Mouse (Mus musculus) neutrophil, adult 83 days (primary cell): Measurements from ENCODE around the gene Cyb561. TPM values are rescaled to one million over a fixed set of nuclear protein-coding genes. Genes with fewer than 3 reads are reported as not detected.

Source experiments
- total RNA-seq, 2 experiments: library from RNA; stranded (reverse); gene quantifications; one replicate each; pipeline ENCODE4 v1.2.4; 2023

The Cyb561 gene
- not detected for total RNA-seq

DNA sequence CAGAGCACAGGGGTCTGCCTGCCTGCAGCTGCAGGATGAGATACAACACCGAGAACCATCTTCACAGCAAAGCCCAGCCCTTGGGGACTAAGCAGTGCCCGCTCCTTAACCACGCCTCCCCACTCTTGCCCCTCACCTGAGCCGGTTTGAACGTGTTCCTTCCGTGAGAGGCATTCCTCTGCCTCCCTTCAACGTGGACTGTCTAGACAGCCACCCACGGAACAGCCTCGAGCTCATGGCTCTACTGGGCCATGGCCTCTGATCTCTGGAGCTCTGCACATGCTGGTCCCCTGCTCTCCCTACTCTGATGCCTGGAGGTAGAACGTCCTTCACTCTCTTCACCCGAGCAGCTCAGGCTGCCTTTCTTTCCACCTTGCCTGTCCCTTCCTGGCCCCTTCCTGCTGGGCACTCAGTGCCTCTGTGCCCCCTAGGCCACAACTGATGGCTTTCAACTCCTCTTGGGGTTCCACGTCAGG lies at the start of gene Cyb561:
Gene Cyb561 (minus strand): TSS at position 426 of the 476 bp plus-strand sequence.

DNA sequence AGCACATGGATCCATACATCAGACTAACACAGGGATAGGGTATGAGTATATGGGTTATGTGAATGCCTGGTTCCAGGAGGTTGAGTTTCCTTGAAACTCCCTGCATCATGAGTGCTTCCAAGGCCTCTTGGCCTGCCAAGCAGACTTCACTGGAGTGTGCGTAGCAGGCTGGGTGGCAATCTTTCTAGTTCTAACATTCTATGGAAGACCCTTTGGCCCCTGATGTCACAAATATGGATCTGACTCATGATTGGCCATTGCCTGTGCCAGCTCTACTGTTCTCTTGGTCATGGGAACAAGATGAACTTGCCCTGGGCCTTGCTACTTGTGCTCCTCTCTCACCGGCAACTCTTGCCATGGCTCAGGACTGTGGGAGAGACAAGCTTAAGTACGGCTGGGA lies 41.2 kb upstream of the Cyb561 start, which contains the start of gene Ace3:
Gene Ace3 (plus strand): TSS at position 301 of the 400 bp plus-strand sequence.

GRCm38 (mm10) chr11:105967741-105968574 lies 14.8 kb upstream of the Cyb561 start, which contains the start of gene Ace:
Gene Ace, plus strand, starts transcription at chr11:105967945.

Other genes with a start within 250 kb of the Cyb561 start
- 1 to 10 TPM; 5.0 to 6.7 TPM for gene Ace, start 14.6 kb upstream of the Cyb561 start, total RNA-seq
- not detected for gene Ace3, start 41.3 kb upstream of the Cyb561 start, total RNA-seq
- under 1 TPM in 1 of 2 experiments, not detected in 1; 0.35 TPM for gene Kcnh6, start 54.8 kb upstream of the Cyb561 start, total RNA-seq
- 10 to 100 TPM; 54.0 to 54.2 TPM for gene Dcaf7, start 83.5 kb upstream of the Cyb561 start, total RNA-seq
- 1 to 10 TPM; 6.3 to 7.6 TPM for gene Taco1, start 112.7 kb upstream of the Cyb561 start, total RNA-seq
- gene Map3k3, start 131.3 kb upstream of the Cyb561 start, total RNA-seq, result 100 to 1,000 TPM; 157 to 191 TPM
- 1 to 10 TPM; 1.5 to 3.6 TPM for gene Gm10840, start 207.5 kb upstream of the Cyb561 start, total RNA-seq
- gene Limd2, start 207.5 kb upstream of the Cyb561 start, total RNA-seq, result 100 to 1,000 TPM; 377 to 397 TPM
- gene Strada, start 248.8 kb upstream of the Cyb561 start, total RNA-seq, result 10 to 100 TPM; 21.4 to 23.2 TPM